Mouse (Mus musculus): ENCODE measurements around the gene Hikeshi.

Gene Hikeshi

DNA sequence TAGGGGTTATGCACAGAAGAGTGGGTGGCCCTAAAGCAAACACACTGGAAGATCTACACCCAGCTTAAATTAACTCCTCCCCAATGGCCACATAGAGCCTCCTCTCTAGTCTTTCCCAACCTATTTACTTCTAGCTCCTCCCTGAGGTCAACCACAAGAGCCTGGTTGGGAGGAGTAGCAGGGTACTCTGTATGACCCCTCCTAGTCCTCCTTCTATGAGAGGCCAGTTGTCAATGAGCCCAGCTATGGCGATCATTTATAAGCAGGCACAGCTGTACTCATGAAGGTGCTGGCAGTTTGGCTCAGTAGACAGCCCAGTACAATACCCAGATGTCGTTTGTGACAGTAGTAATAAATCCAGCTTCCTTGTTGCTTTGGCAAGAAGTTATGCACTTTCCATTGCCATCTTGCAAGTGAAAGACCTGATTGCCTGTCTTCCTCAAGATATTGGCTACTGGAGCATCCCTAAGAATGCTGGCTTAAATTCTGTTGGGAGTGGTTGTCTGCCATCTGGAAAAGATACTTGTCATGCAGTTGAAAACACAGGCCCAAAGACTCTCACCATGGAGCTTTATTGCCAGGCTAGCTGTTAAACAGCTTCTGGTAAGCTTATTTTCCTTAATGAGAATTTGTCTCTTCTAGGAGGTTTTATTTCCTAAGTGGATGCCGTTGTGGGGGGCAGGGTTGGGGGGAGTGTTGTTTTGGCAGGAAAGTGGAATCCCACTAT lies 27.4 kb downstream of the Hikeshi start:
- in situ Hi-C loops (cut with MboI, MseI), result no loop called here

- in situ Hi-C loops (cut with MboI, MseI), result no loop called here
These were observed 28.6 kb downstream of the Hikeshi start for GRCm38 (mm10) chr7:89912356-89912755.

DNA sequence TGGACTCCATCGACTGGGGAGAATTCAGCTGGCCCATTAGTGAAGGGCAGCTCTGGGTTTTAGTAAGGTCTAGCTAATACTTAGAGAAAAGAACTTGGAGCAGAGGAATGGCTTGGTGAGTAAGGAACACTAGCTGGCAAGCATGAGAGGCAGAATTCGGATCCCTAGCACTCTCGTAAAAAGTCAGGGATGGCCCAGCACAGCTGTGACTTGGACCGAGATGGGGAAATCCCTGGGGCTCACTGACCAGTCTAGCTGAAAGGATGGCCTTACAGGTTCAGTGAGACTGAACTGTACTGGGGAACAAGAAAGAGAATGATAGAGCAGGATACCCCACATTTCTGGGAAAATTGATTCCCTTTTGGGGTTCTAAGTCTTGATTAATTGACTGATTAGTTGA lies 31.3 kb downstream of the Hikeshi start:
- in situ Hi-C loops (cut with MboI, MseI), result no loop called here

- in situ Hi-C loops (cut with MboI, MseI), result no loop called here
These were observed 31.9 kb downstream of the Hikeshi start for GRCm38 (mm10) chr7:89908899-89909621.

DNA sequence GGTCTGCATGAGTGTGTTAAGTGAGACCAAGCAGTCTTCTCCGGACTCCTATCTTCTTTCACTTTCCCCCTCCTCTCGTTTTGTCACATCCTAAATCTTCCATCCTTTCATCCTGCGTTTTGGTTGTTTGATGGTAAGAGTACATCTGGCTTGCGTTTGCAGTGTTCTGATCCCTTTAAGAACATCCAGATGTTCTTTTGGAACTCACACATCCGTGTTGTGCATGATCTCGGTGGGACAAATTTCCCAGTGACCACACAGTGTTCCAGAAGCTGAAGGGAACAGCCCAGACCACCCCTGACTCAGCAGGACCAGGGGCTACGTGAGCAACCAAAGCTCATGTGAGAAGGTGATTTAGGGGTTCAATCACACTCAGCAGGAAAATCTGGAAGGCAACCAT lies 32.6 kb downstream of the Hikeshi start:
- in situ Hi-C loops (cut with MboI, MseI), result no loop called here

DNA sequence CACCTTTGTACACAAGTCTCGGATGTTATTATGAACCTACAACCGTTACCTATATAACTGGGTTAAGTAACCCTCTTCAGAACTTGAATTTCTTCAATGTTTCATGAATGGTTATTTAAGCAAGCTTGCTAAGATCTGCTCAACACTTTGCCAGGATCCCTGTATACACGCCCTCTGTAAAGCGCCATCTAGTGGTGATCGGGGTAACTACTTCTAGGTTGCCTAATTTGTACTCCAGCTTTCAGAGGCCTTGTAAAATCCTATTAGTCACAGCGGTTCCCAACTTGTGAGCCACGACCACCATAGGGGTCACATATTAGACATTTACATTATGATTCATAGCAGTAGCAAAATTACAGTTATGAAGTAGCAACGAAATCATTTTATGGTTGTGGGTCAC lies 33.1 kb downstream of the Hikeshi start:
- in situ Hi-C loops (cut with MboI, MseI), result no loop called here

DNA sequence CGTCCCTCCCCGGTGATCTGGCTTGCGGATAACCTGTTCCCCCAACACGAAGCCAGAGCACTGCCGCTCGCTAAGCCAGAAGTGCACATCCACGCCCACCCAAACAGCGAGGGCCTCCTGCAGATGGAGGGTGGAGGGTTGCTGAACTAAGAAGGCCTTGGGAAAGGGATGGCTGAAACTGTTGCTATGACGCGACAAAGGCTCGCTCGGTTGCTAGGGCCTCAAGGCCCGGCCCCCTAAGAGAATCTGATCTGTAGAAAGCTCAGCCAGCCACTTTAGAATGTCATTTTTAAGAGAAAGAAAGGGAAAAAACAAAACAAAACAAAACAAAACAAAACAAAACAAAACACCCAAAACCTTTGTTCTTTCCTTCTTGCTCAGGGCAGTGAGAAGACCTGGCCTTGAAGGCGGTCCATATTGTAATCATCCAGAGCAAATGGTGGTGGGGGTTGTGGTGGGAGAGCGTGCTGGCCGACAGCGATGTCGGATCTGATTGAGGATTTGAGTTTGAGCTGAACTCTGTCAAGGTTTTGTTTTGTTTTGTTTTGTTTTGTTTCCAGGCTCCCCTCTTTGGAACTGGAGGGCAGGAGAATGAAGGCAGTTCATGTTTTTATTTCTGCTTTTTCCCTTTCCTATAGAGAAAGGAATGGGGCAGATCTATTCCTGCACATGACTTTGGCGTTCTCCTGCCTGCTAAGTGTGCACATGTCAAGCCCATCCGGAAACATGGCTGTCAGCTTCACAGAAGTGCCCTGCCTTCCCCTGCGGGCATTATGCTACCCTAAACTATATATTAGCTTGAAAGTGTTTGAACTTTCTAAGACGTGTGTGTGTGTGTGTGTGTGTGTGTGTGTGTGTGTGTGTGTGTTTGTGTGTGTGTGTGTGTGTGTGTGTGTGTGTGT lies 37.3 kb downstream of the Hikeshi start, which contains the start of gene Ccdc81:
TSS of gene Ccdc81 (minus strand) at position 188 of the 902 bp plus-strand sequence.
- in situ Hi-C loops (cut with MboI, MseI), result no loop called here

- in situ Hi-C loops (cut with MboI, MseI), result no loop called here
These were observed 38.0 kb downstream of the Hikeshi start for GRCm38 (mm10) chr7:89903007-89903406.

GRCm38 (mm10) chr7:89891856-89892255 lies 49.1 kb downstream of the Hikeshi start:
- in situ Hi-C loops (cut with MboI, MseI), result no loop called here

DNA sequence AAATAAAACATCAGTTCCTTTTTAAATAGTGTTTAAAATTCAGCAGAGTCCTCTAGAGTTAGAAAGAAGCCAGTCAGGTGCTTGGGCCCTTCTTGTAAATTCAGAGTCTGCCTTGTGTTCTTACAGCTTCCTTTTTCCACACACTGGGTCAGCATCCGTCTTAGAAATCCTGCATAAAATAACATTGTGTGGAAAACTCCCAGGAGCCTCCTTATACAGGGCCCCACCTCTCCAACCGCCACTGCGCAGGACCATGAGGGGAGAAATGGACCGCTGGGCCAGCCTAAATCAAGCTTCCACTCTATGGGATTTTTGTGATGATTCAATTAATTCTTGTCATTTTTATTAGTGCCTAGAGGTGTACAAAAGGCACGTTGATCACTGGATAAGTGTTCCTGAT lies 49.6 kb downstream of the Hikeshi start:
- in situ Hi-C loops (cut with MboI, MseI), result no loop called here

DNA sequence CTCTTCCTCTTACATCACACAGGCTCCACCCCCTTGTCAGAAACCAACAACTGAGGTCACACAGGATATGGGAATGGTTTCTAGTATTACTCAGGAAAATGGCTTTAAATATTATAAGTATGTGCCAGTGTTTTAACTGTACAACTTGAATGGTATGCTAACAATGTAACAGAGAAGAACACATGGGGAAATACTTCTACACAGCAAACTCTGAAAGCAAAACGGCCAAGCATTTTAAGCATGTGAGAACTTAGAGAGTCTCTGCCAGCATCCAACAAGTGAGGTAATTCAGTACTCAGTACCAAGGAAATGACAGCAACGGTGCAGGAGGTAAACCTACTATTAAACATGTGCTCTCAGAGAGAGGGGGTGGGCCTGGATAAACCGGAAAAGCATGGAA lies 56.5 kb downstream of the Hikeshi start:
- in situ Hi-C loops (cut with MboI, MseI), result no loop called here

GRCm38 (mm10) chr7:89879686-89880085 lies 61.3 kb downstream of the Hikeshi start:
- in situ Hi-C loops (cut with MboI, MseI), result no loop called here
